Mouse (Mus musculus): Measurements from ENCODE around the gene Nagpa.

- TF ChIP-seq CTCF (IDR thresholded peaks at IDR 0.05; ENCODE audit: extremely low read depth, insufficient read depth, insufficient read length, insufficient replicate concordance) (no peak), POLR2A (IDR thresholded peaks at IDR 0.05; ENCODE audit: low read depth, low read length) (no peak)
Observed at GRCm38 (mm10) chr16:5252260-5252659, 48.4 kb upstream of the Nagpa start.
